Mouse (Mus musculus): ENCODE measurements around the gene Dennd6b.

Dennd6b gene

DNA sequence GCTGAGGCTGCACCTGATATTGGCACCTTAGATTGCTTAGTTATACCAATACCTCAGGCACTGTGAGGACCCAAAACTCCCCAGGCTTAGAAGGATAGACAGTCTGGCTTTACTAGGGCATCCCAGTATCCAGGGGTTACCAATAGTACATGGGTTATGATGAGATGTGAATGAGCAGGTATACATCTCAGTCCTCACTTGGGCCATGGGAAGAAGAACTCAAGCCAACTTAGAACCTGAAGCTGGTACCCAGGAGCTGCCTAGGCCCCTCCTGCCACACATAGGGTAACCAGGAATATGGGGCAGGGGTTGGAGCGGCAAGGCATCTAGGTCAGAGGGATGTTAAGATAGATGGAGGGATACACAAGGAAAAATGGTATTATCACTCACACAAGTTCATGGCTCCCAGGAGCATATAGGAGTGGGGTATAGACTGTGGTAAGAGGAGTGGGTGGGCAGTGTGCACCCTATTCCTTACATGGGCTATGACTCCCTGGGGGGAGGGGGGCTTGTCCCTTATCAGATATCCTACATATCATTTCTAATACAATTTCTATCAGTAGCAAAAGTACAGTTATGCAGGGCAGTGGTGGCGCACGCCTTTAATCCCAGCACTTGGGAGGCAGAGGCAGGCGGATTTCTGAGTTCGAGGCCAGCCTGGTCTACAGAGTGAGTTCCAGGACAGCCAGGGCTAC is 59.7 kb downstream of the Dennd6b start:
- no peak for DNase-seq (ENCODE audit: low read depth, low spot score)
